ENCODE assay signal across 50 mouse cellular contexts in the genomic region with DNA sequence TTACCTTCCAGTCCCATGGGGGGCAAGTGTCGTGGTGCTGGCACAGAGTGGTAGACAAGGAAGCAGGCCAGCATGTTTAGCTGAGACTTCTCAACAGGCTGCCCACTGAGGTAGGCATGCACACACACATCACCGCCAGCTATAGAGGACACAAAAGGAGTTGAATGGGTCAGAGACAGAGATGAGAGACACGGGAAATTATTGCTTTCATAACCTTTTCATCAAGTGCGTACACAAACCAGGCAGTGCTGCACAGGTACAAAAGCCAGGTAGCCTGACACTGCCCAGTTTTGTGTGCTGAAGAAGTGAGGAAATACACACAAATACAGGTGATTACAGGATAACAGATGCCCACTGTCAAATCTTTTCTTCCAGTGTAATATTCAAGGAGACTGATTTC. TPM values are rescaled to one million over a fixed set of nuclear protein-coding genes. Genes with fewer than 3 reads are reported as not detected.
"Had no signal": no experiment of that assay in that cellular context is flagged by ENCODE, and none has a peak within 500 bp of the region (broad histone marks: within the 10 kb centered on the region; RNA-seq: fewer than 3 reads in every experiment).

No protein-coding gene starts in this region.

- H3K4me1 ChIP-seq: heart, embryonic 10.5 days; heart, embryonic 12.5 days; heart, embryonic 13.5 days; heart, embryonic 15.5 days; hindbrain, embryonic 10.5 days; hindbrain, embryonic 12.5 days; hindbrain, embryonic 13.5 days; hindbrain, embryonic 15.5 days; kidney, embryonic 15.5 days had no signal

- H3K27ac ChIP-seq: heart, embryonic 10.5 days; heart, embryonic 13.5 days; heart, embryonic 15.5 days; hindbrain, embryonic 10.5 days; hindbrain, embryonic 12.5 days; hindbrain, embryonic 13.5 days; hindbrain, embryonic 14.5 days; hindbrain, embryonic 15.5 days; hindbrain, postnatal 0 days; intestine, embryonic 15.5 days; kidney, embryonic 15.5 days; kidney, postnatal 0 days; layer of hippocampus, adult 2 months; left cerebral cortex, adult 2 months had no signal

- ATAC-seq: hindbrain, embryonic 16.5 days; hindbrain, postnatal 0 days; inflammation-experienced regulatory T-cells, adult 6 months; intestine, embryonic 15.5 days; intestine, postnatal 0 days had no signal

- H3K27me3 ChIP-seq: heart, embryonic 12.5 days; heart, embryonic 13.5 days; heart, embryonic 15.5 days; hindbrain, embryonic 12.5 days; hindbrain, embryonic 13.5 days; hindbrain, embryonic 15.5 days; intestine, embryonic 15.5 days; kidney, embryonic 15.5 days had no signal

- H3K9me3 ChIP-seq: heart, embryonic 10.5 days; heart, embryonic 12.5 days; heart, embryonic 13.5 days; heart, embryonic 15.5 days; hindbrain, embryonic 10.5 days; hindbrain, embryonic 12.5 days; hindbrain, embryonic 13.5 days; hindbrain, embryonic 15.5 days; intestine, embryonic 15.5 days; kidney, embryonic 15.5 days had no signal

- H3K4me3 ChIP-seq: heart, embryonic 10.5 days; heart, embryonic 12.5 days; heart, embryonic 13.5 days; heart, embryonic 15.5 days; hindbrain, embryonic 10.5 days; hindbrain, embryonic 12.5 days; hindbrain, embryonic 13.5 days; hindbrain, embryonic 15.5 days; intestine, embryonic 15.5 days; kidney, embryonic 15.5 days; layer of hippocampus, adult 2 months; left cerebral cortex, adult 2 months had no signal

- H3K4me2 ChIP-seq: heart, embryonic 11.5 days; heart, embryonic 12.5 days; heart, embryonic 13.5 days; heart, embryonic 15.5 days; hindbrain, embryonic 12.5 days; hindbrain, embryonic 13.5 days; hindbrain, embryonic 14.5 days; hindbrain, embryonic 15.5 days; intestine, embryonic 15.5 days; kidney, embryonic 15.5 days had no signal

- H3K9ac ChIP-seq: heart, embryonic 12.5 days; heart, embryonic 13.5 days; heart, embryonic 15.5 days; hindbrain, embryonic 12.5 days; hindbrain, embryonic 13.5 days; hindbrain, embryonic 14.5 days; hindbrain, embryonic 15.5 days; intestine, embryonic 15.5 days; kidney, embryonic 15.5 days had no signal

- DNase-seq: heart, postnatal 10 days; heart, postnatal 14 days; heart, postnatal 36 days; heart, postnatal 4 days; kidney, adult 11 months; kidney, adult 18-20 months; kidney, adult 2 months; kidney, adult 8-10 months; kidney, adult 9 months; kidney, postnatal 10 days; kidney, postnatal 14 days; kidney, postnatal 25 days; kidney, postnatal 36 days; kidney, postnatal 4 days; layer of hippocampus, adult 9-11 months; layer of hippocampus, postnatal 36 days had no signal

RNA-seq across cellular contexts. Expression of a gene that starts 24.4 kb away (rescaled TPM):
- total RNA-seq: heart, postnatal 10 days; heart, postnatal 14 days; heart, postnatal 25 days; heart, postnatal 36 days; heart, postnatal 4 days; hematopoietic stem cell, adult 5-6 weeks; hindbrain, postnatal 0 days; layer of hippocampus, adult 18-20 months; layer of hippocampus, adult 2 months; layer of hippocampus, adult 8-10 months; layer of hippocampus, postnatal 10 days; layer of hippocampus, postnatal 14 days; layer of hippocampus, postnatal 25 days; layer of hippocampus, postnatal 36 days; left cerebral cortex, adult 18-20 months; left cerebral cortex, adult 2 months had no signal
- polyA plus RNA-seq: heart, embryonic 10.5 days; heart, embryonic 11.5 days; heart, embryonic 12.5 days; heart, embryonic 13.5 days; heart, embryonic 14.5 days; heart, embryonic 15.5 days; heart, embryonic 16.5 days; heart, postnatal 0 days; hindbrain, embryonic 10.5 days; hindbrain, embryonic 11.5 days; hindbrain, embryonic 12.5 days; hindbrain, embryonic 13.5 days; hindbrain, embryonic 14.5 days; hindbrain, embryonic 15.5 days; hindbrain, embryonic 16.5 days; hindbrain, postnatal 0 days; inflammation-experienced regulatory T-cells, adult 6 months; intestine, embryonic 15.5 days; intestine, postnatal 0 days; kidney, adult 2 months; kidney, embryonic 14.5 days; kidney, embryonic 15.5 days; kidney, embryonic 16.5 days; kidney, postnatal 0 days; large intestine, adult 2 months had no signal
